Mouse (Mus musculus) embryonic facial prominence, embryonic 14.5 days (tissue): ENCODE results near the gene Zfp800. TPM values are rescaled to one million over a fixed set of nuclear protein-coding genes. Genes with fewer than 3 reads are reported as not detected.

Experiments used
- ATAC-seq: fragments of 200-750 bp; cut with Nextera tagmentation; 2 replicates; pipeline ENCODE4 v1.8.0; 2017; ENCODE audit warnings: low read depth, moderate number of reproducible peaks, moderate TSS enrichment
- DNase-seq: peaks from one replicate; pipeline ENCODE4 v3.0.0-alpha.2; 2015; ENCODE audit warnings: low spot score
- H3K27ac ChIP-seq: fragments of 300-500 bp; sonication (generic); replicated peaks from 2 replicates; pipeline ENCODE4 v1.5.1; 2014; ENCODE audit warnings: low read depth, mild to moderate bottlenecking, low read length, moderate library complexity
- H3K27me3 ChIP-seq: fragments of 300-500 bp; sonication (generic); replicated peaks from 2 replicates; pipeline ENCODE4 v1.6.1; 2014; ENCODE audit warnings: low read length; ENCODE audit not compliant: control insufficient read depth, insufficient read depth
- H3K36me3 ChIP-seq: fragments of 300-500 bp; sonication (generic); 2 replicates; pipeline ENCODE4 v1.6.1; 2014; ENCODE audit warnings: low read length, mixed read lengths; ENCODE audit not compliant: control insufficient read depth, insufficient read depth
- H3K4me1 ChIP-seq: fragments of 300-500 bp; sonication (generic); 2 replicates; pipeline ENCODE4 v1.6.1; 2014; ENCODE audit warnings: antibody characterized with exemption, low read length; ENCODE audit not compliant: control insufficient read depth, insufficient read depth
- H3K4me2 ChIP-seq: fragments of 300-500 bp; sonication (generic); 2 replicates; pipeline ENCODE4 v1.6.1; 2014; ENCODE audit warnings: low read depth, mild to moderate bottlenecking, low read length, moderate library complexity, mixed read lengths
- H3K4me3 ChIP-seq: fragments of 300-500 bp; sonication (generic); 2 replicates; pipeline ENCODE4 v1.5.1; 2014; ENCODE audit warnings: low read depth, mild to moderate bottlenecking, low read length
- H3K9ac ChIP-seq: fragments of 300-500 bp; sonication (generic); 2 replicates; pipeline ENCODE4 v1.6.1; 2014; ENCODE audit warnings: low read depth, mild to moderate bottlenecking, low read length, moderate library complexity, mixed read lengths
- H3K9me3 ChIP-seq: fragments of 300-500 bp; sonication (generic); 2 replicates; pipeline ENCODE4 v1.6.1; 2016; ENCODE audit warnings: low read length; ENCODE audit not compliant: control insufficient read depth
- WGBS: fragments of 180-500 bp; shearing (Covaris S2); extraction: QIAGEN DNeasy Blood & Tissue Kit; methylation state at CpG from one replicate; pipeline ENCODE4 v1.1.7; 2014; 5-methylcytosine and 5-hydroxymethylcytosine counted together
- polyA plus RNA-seq: library from polyadenylated mRNA; unstranded; fragments of >200 nt; fragmentation: Nextera tagmentation; extraction: Ambion mirVana; gene quantifications from 2 replicates; pipeline ENCODE4 v1.2.1, GENCODE M21; 2014

Zfp800 gene
- polyA plus RNA-seq, 1 experiment from 2014 or later: 19.9 TPM

DNA sequence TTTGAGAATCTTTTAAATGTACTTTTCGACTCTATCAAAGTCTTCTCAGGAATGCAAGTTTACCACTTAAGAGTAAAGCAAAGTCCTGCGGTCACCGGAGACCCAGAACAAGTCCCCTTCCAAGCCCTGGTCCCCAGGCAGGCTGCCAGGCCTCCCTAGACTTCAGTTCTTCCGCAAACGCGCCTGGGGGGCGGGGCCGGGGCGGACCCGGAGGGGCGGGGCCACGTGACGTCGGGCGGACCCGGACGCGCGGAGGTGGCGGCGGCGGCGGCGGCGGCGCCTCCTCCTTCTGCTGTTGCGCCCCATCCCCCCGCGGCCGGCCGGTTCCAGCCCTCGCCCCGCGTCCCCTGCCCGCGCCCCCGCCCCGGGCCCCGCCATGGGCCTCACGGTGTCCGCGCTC is 25.5 kb upstream of the Zfp800 start, which contains the start of gene Arf5:
TSS of gene Arf5 (plus strand) at position 248 of the 400 bp plus-strand sequence.
- H3K9ac ChIP-seq: peak within 1 kb of the TSS; percentile 98
- peak within 1 kb of the TSS; percentile 92 for H3K4me3 ChIP-seq
- ATAC-seq (peak; percentile 72), DNase-seq (peak; percentile 94)
- peak within 1 kb of the TSS; percentile 72 for H3K4me2 ChIP-seq
- H3K27me3 ChIP-seq: no peaks in the 10 kb centered on the region
- peaks cover 27% of the 10 kb centered on the region for H3K36me3 ChIP-seq
- peaks cover 24% of the 10 kb centered on the region for H3K4me1 ChIP-seq
- peak within 1 kb of the TSS; percentile 89 for H3K27ac ChIP-seq
- WGBS: under 1% methylated on average over 18 of the region's 42 CpGs
- H3K9me3 ChIP-seq: no peaks in the 10 kb centered on the region

DNA sequence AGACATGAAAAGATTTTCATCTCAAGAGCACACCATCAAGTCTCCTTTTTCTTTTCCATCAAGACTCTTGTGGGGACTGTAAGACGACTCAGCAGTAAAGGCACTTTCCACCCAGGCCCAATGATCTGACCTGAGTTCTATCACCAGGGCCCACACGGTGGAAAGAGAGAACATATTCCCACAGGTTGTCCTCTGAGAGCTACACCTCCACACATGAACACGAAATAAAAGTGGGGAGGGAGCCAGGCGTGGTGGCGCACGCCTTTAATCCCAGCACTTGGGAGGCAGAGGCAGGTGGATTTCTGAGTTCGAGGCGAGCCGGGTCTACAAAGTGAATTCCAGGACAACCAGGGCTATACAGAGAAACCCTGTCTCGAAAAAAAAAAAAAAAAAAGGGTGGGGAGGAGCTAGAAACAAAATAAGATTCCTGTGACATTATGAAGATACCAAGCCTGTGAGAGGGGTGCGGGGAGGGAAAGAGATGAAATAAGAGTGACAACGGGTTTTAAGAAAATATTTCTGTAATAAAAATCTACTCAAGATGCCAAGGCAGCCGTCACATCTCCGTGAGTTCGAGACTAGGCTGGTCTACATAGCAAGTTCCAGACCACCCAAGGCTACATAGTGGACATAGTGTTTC is 25.0 kb upstream of the Zfp800 start:
- ATAC-seq (no peak), DNase-seq (no peak)
- Histone ChIP-seq H3K4me3 (peak overlapping the region; percentile 92), H3K36me3 (peaks cover 33% of the 10 kb centered on the region), H3K9ac (peak overlapping the region; percentile 98; the same call in 1 of the 2 replicates), H3K27ac (peak overlapping the region; percentile 89), H3K4me1 (peaks cover 24% of the 10 kb centered on the region), H3K27me3 (no peaks in the 10 kb centered on the region), H3K4me2 (peak overlapping the region; percentile 72), H3K9me3 (no peaks in the 10 kb centered on the region)
- WGBS: 69% methylated on average over 15 of the region's 15 CpGs

DNA sequence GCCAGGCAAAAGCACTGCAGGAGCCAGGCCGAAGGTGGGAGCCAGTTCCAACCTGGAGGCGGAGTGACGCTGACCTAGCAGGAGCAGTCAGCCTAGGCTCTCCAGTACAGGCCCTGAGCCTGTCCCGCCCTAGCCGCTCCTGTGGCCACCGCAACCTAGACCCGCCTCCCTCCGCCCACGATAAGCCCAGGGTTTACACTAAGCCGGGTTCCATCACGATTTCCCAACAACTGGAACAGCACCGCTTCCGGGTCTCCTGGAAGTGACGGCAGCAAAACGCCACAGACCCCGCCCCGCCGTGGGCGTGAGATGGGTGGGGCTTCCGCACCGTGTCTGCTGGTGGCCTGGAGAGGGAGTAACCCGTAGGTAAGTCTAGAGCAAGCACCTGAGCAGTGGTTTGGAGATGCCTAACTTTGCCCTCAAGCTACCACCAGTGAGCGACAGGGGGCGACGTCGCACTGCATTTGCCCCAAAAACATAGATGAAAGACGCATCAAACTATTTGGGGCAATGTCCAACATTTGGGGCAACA is 23.7 kb upstream of the Zfp800 start:
- no peaks in the 10 kb centered on the region for H3K9me3 ChIP-seq
- peak; percentile 93 for ATAC-seq
- peaks cover 34% of the 10 kb centered on the region for H3K36me3 ChIP-seq
- DNase-seq: peak; percentile 96
- H3K27me3 ChIP-seq: no peaks in the 10 kb centered on the region
- H3K9ac ChIP-seq: peak overlapping the region; percentile 84
- H3K4me3 ChIP-seq: peak overlapping the region; percentile 85
- peaks cover 24% of the 10 kb centered on the region for H3K4me1 ChIP-seq
- under 1% methylated on average over 19 of the region's 27 CpGs for WGBS
- H3K27ac ChIP-seq: peak overlapping the region; percentile 54
- peak overlapping the region; percentile 85 for H3K4me2 ChIP-seq

DNA sequence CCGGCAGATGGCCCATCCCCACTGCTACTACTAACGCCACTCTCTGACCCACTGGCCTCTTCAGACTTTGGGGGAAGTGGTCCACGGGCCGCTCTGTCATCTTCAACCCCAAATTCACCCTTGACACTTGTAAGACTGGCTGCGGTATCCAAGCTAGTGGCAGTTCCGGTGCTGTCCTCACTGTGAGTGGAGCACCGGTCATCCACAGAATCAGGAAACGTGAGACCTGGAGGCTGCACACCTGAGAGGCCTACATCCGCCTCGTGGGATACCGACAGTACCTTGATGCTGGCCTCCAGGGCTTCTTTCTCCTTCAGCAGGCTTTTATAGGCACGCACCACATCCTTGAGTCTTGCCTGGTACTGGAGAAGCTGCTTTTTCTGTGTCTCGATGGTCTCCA is 23.1 kb upstream of the Zfp800 start:
- H3K27ac ChIP-seq: peak overlapping the region; percentile 54; the same call in 1 of the 2 replicates
- ATAC-seq: no peak

DNA sequence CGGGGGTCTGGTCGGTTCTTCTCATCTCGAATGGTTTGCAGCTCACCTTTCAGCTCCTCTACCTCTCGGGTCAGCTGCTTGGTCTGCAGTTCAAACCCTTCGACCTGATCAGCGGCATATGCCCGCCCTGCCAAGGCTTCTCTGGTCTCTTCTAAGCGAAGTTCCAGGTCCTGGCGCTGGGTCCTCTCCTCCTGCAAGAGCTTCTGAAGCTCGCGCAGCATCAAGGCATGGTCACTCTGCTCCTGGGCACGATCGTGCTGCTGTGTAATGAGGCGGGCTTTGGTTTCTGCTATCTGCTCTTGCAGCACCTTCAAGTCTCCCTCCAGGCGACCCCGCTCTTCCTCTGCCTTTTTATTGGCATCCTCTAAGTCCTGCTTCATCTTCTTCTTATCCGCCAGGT is 22.6 kb upstream of the Zfp800 start:
- 82% methylated on average over 17 of the region's 17 CpGs for WGBS
- Histone ChIP-seq H3K9me3 (no peaks in the 10 kb centered on the region), H3K27me3 (no peaks in the 10 kb centered on the region), H3K4me3 (peak overlapping the region; percentile 85), H3K9ac (peak overlapping the region; percentile 84), H3K27ac (no peak overlapping the region), H3K4me1 (peaks cover 24% of the 10 kb centered on the region), H3K36me3 (peaks cover 32% of the 10 kb centered on the region), H3K4me2 (peak overlapping the region; percentile 85)
- ATAC-seq (no peak), DNase-seq (no peak)

More for the DNA sequence above, 23.1 kb upstream of the Zfp800 start:
- Histone ChIP-seq H3K9me3 (no peaks in the 10 kb centered on the region), H3K36me3 (peaks cover 31% of the 10 kb centered on the region), H3K9ac (peak overlapping the region; percentile 84), H3K4me1 (peaks cover 24% of the 10 kb centered on the region), H3K27me3 (no peaks in the 10 kb centered on the region), H3K4me3 (peak overlapping the region; percentile 85), H3K4me2 (peak overlapping the region; percentile 85)
- DNase-seq: no peak
- WGBS: 16% methylated on average over 13 of the region's 13 CpGs

DNA sequence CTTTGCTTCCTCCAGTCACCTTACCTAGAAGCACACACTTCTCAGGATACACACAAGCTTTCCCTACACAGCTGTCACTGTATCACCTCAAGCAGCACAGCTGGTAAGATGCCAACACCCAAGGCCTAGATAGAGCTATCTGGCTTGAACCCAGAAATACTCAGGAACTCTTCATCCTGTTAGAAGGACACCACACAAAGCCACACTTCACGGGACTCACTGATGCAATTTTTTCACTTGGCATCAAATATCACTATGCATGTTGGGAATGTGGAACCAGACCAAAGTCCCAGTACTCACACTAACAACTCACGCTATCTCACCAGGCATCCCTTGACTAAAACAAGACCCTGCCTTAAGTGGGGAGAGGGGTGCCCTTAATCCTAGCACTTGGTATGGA is 21.9 kb upstream of the Zfp800 start:
- H3K36me3 ChIP-seq: peaks cover 33% of the 10 kb centered on the region
- peaks cover 18% of the 10 kb centered on the region for H3K4me1 ChIP-seq
- no peak overlapping the region for H3K27ac ChIP-seq
- no peak overlapping the region for H3K9ac ChIP-seq
- H3K27me3 ChIP-seq: no peaks in the 10 kb centered on the region
- 56% methylated on average over 2 of the region's 2 CpGs for WGBS
- H3K4me3 ChIP-seq: peak overlapping the region; percentile 85; the same call in 1 of the 2 replicates
- DNase-seq (no peak), ATAC-seq (no peak)
- H3K9me3 ChIP-seq: no peaks in the 10 kb centered on the region
- peak overlapping the region; percentile 85 for H3K4me2 ChIP-seq

DNA sequence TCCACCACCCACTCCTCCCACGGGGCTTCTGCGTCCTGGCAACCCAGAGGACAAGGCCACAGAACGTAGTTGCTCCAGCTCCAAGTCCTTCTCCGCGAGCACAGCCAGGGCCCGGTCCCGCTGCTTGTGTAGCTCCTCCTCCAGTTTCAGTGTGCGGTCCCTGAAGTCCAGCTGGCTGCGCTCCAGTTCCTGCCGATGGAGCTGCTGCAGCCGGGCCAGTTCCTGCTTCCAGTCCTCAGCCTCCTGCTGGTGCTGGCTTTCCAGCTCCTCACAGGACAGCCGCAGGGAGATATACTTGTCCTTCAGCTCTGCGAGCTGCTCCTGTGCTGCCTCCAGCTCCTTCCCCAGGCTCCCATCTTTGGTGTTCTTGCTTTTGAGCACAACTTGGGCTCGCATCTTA is 20.6 kb upstream of the Zfp800 start:
- Histone ChIP-seq H3K9ac (no peak overlapping the region), H3K27me3 (no peaks in the 10 kb centered on the region), H3K4me3 (no peak overlapping the region), H3K4me2 (no peak overlapping the region), H3K4me1 (peaks cover 13% of the 10 kb centered on the region), H3K27ac (no peak overlapping the region), H3K36me3 (peaks cover 34% of the 10 kb centered on the region), H3K9me3 (no peaks in the 10 kb centered on the region)
- ATAC-seq (no peak), DNase-seq (no peak)
- WGBS: 92% methylated on average over 14 of the region's 14 CpGs

DNA sequence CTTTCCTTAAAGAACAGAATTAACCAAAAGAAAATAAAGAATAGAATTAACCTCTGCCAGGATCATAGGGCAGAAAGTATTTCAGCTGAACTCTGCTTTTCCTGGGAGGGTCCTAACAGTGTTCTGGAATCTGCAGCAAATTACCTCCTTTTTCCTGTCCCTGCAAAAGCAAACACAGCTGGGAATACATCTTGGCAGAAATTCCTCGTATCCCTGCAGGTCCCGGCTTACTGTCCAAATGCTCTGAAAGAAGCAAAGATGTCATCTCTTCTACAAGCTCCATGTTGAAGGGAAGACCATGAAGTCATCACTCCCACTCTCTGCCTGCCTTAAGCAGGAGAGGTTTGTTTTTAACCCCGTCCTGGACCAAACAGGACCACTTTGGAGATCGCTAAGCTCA is 19.2 kb upstream of the Zfp800 start:
- peaks cover 34% of the 10 kb centered on the region for H3K36me3 ChIP-seq
- no peaks in the 10 kb centered on the region for H3K9me3 ChIP-seq
- H3K9ac ChIP-seq: no peak overlapping the region
- H3K4me3 ChIP-seq: no peak overlapping the region
- 76% methylated on average over 4 of the region's 4 CpGs for WGBS
- DNase-seq: no peak
- no peaks in the 10 kb centered on the region for H3K27me3 ChIP-seq
- H3K4me1 ChIP-seq: peaks cover 13% of the 10 kb centered on the region
- no peak for ATAC-seq
- no peak overlapping the region for H3K27ac ChIP-seq
- H3K4me2 ChIP-seq: no peak overlapping the region

DNA sequence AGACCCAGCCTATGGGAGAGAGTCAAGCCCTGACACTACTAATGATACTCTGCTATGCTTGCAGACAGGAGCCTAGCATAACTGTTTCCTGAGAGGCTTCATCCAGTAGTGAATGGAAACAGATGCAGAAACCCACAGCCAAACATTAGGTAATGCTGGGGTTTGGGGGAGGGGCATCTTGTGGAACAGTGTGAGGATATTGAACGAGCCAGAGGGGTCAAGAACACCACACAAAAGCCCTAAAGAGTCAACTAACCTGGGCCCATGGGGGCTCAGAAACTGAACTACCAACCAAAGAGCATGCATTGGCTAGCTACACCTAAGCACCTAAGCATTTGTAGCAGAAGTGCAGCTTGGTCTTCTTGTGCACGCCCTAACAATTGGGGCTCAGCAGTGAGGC is 13.4 kb upstream of the Zfp800 start:
- peaks cover 17% of the 10 kb centered on the region for H3K36me3 ChIP-seq
- 70% methylated on average over 2 of the region's 2 CpGs for whole genome bisulfite sequencing

More for the DNA sequence above, 13.4 kb upstream of the Zfp800 start:
- Histone ChIP-seq H3K4me1 (no peaks in the 10 kb centered on the region), H3K27ac (no peak overlapping the region), H3K9me3 (no peaks in the 10 kb centered on the region), H3K4me3 (no peak overlapping the region), H3K27me3 (no peaks in the 10 kb centered on the region), H3K4me2 (no peak overlapping the region), H3K9ac (no peak overlapping the region)
- ATAC-seq: no peak
- no peak for DNase-seq
